Mouse (Mus musculus): ENCODE results near the gene Rapgef2.
"Not testable (repeated sequence)": the region's sequence is repeated elsewhere in the genome, so short reads cannot be mapped to it uniquely, and the experiment has no call there.

The Rapgef2 gene

GRCm38 (mm10) chr3:79233478-79234415 lies 52.6 kb downstream of the Rapgef2 start:
- no peak for DNase-seq (ENCODE audit: low read depth, low spot score)

- DNase-seq (ENCODE audit: low read depth, low spot score), result no peak
These were observed 55.6 kb downstream of the Rapgef2 start for GRCm38 (mm10) chr3:79230718-79231117.

GRCm38 (mm10) chr3:79229546-79229945 lies 56.8 kb downstream of the Rapgef2 start:
- peak; percentile 33 for DNase-seq (ENCODE audit: low read depth, low spot score)

GRCm38 (mm10) chr3:79228304-79228703 lies 58.0 kb downstream of the Rapgef2 start:
- no peak for DNase-seq (ENCODE audit: low read depth, low spot score)

- DNase-seq (ENCODE audit: low read depth, low spot score), result no peak
These were observed 58.8 kb downstream of the Rapgef2 start for GRCm38 (mm10) chr3:79227356-79228088.

GRCm38 (mm10) chr3:79226807-79227206 lies 59.5 kb downstream of the Rapgef2 start:
- DNase-seq (ENCODE audit: low read depth, low spot score), result not testable (repeated sequence)

- DNase-seq (ENCODE audit: low read depth, low spot score), result no peak
These were observed 60.4 kb downstream of the Rapgef2 start for GRCm38 (mm10) chr3:79225888-79226287.

- no peak for DNase-seq (ENCODE audit: low read depth, low spot score)
These were observed 62.0 kb downstream of the Rapgef2 start for GRCm38 (mm10) chr3:79224352-79224751.

GRCm38 (mm10) chr3:79223281-79223680 lies 63.0 kb downstream of the Rapgef2 start:
- no peak for DNase-seq (ENCODE audit: low read depth, low spot score)

GRCm38 (mm10) chr3:79222192-79222960 lies 63.9 kb downstream of the Rapgef2 start:
- DNase-seq (ENCODE audit: low read depth, low spot score), result no peak

GRCm38 (mm10) chr3:79221296-79222191 lies 64.8 kb downstream of the Rapgef2 start:
- DNase-seq (ENCODE audit: low read depth, low spot score), result peak; percentile 68

GRCm38 (mm10) chr3:79219144-79219930 lies 67.0 kb downstream of the Rapgef2 start:
- peak; percentile 15 for DNase-seq (ENCODE audit: low read depth, low spot score)

GRCm38 (mm10) chr3:79218566-79219051 lies 67.7 kb downstream of the Rapgef2 start:
- peak; percentile 84 for DNase-seq (ENCODE audit: low read depth, low spot score)

GRCm38 (mm10) chr3:79210243-79210642 lies 76.1 kb downstream of the Rapgef2 start:
- no peak for DNase-seq (ENCODE audit: low read depth, low spot score)

- no peak for DNase-seq (ENCODE audit: low read depth, low spot score)
These were observed 79.1 kb downstream of the Rapgef2 start for GRCm38 (mm10) chr3:79207216-79207615.

- DNase-seq (ENCODE audit: low read depth, low spot score), result no peak
These were observed 79.8 kb downstream of the Rapgef2 start for GRCm38 (mm10) chr3:79206524-79206923.

GRCm38 (mm10) chr3:79205981-79206380 lies 80.3 kb downstream of the Rapgef2 start:
- DNase-seq (ENCODE audit: low read depth, low spot score), result no peak

GRCm38 (mm10) chr3:79205112-79205511 lies 81.2 kb downstream of the Rapgef2 start:
- DNase-seq (ENCODE audit: low read depth, low spot score), result peak; percentile 56

GRCm38 (mm10) chr3:79204261-79204660 lies 82.1 kb downstream of the Rapgef2 start:
- DNase-seq (ENCODE audit: low read depth, low spot score), result no peak

GRCm38 (mm10) chr3:79203821-79204220 lies 82.5 kb downstream of the Rapgef2 start:
- no peak for DNase-seq (ENCODE audit: low read depth, low spot score)

Measured in ES-CJ7 (cell line).